Mouse (Mus musculus): ENCODE data around the gene Enpp7.

The Enpp7 gene

DNA sequence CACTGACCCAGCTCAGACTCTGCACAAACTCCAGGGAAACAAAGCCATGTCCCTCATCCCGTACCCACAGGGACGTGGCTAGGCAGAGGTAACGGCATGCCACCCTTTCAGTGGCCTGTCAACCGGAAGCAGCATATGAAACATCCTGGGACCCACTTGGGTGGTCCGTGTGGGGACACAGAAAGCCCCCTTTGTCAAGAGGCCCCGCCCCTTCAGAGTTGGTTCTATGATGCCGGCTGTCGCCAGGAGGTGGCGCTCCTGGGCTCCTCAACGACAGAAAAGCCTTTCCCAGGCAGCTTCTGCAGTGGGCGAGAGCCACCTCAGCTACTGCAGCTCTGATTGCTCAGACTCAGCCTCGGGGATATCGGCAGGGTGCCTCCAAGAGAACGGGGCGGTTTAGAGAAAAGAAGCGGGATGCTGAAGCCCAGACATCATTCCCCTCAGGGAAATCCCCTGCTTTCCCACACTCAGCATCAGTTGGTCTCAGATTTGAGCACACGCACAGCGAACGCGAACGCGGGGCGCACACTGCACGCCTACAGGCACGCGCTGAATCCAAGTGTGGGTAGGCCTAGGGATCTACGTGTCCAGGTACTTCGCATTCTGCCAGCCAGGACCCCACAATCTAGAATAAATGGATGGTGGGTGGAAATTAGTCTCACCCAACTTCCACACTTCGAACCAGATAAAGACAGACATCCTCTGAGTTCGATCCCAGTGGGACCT lies 10.7 kb downstream of the Enpp7 start:
- DNase-seq (ENCODE audit: low read depth): peak; percentile 89

GRCm38 (mm10) chr11:118999361-118999804 lies 11.4 kb downstream of the Enpp7 start:
- peak; percentile 33 for DNase-seq (ENCODE audit: low read depth)

DNA sequence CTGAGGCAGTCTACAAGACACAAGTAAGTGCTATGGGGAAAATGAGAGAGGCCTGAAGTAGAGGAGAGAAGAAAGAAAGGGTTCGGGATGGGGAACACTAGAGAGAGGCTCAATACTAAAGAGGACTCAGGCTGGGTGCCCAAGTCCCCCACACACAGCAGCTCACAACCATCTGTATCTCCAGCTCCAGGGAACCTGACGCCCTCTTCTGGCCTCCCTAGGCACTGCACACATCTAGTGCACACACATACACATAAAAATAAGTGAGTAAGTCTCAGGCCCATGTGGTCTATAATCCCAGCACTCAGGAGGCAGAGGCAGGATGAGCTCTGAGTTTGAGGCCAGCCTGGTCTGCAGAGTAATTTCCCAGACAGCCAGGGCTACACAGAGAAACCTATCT lies 12.9 kb downstream of the Enpp7 start:
- no peak for DNase-seq (ENCODE audit: low read depth)

- DNase-seq (ENCODE audit: low read depth): no peak
Measured at GRCm38 (mm10) chr11:119001493-119002128, 13.6 kb downstream of the Enpp7 start.

GRCm38 (mm10) chr11:119005547-119006275 lies 17.7 kb downstream of the Enpp7 start:
- peak; percentile 59 for DNase-seq (ENCODE audit: low read depth)

DNA sequence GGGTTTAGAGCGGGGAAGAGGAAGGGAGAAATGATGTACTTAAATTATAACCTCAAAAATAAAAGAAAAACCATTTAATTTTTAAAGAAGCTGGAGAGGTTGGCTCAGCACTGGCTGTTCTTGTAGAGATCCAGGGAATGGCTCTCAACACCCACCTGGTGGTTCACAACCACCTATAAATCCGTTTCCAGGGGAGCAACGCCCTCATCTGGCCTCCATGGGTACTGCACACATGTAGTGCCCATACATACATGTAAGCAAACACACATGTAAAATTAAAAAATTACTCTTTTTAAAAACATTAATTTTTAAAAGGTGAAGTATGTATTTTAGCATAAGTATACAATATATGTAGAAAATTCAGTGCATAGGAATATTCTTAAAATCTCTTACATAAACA lies 18.5 kb downstream of the Enpp7 start:
- no peak for DNase-seq (ENCODE audit: low read depth)

GRCm38 (mm10) chr11:119007461-119008456 lies 19.8 kb downstream of the Enpp7 start:
- no peak for DNase-seq (ENCODE audit: low read depth)

- DNase-seq (ENCODE audit: low read depth): no peak
Measured at GRCm38 (mm10) chr11:119014455-119014854, 26.5 kb downstream of the Enpp7 start.

- DNase-seq (ENCODE audit: low read depth): no peak
Measured at GRCm38 (mm10) chr11:119017506-119017905, 29.5 kb downstream of the Enpp7 start.

DNA sequence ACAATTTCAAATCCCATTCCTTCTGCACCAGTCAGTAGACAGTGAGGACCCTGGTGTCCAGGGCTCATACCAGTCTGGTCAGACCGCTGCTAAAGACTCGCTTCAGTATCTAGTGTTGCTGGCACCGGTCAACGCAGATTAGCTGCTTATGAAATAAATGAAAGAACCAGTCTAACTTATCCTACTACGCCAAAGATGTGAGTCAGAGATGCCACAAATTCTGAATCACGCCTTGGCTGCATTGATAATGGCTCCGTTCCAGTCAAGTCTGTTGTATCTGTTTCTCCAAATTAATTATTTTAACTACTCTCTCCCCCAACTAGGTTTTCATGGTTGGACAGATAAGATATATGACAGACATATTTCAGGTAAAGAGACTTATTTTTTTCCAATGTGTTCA lies 33.2 kb downstream of the Enpp7 start:
- DNase-seq (ENCODE audit: low read depth): no peak

DNA sequence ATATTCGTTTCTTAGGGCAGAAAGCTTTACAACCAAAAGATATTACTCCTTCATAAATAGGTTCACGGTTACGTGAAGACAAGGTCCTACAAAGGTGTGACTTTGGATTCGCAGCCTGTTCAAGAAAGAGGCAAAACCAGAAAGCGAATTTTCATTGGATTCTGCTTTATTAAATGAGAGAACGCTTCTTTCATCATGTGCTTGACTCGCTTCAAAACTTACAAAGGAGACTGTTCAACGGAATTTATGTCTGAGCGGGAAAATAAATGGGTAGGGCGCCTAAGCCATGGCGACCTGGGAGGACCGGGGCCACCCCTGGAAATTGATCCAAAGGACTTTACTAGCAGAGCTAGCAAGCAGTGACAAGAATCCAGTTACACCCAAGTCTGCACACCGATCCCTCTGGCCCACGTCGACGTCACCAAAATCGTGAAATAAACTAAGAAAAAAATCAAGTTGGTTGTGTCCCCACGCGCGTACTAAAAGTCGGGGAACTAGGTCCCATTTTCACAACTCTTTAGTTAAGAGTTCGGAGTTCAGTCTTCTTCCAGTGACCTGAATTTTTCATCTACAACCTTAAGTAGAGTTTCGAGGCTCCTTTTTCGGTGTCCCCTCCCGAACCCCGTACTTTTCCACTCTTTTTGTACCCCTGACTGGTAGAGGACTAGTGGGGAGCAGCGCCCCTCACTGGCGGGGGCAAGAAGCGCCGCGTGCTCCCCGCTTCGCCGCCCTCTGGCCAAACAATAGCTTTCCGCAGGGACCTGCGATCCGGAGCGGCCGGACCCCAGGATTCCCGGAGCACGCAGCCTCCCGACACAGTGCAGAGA lies 34.3 kb downstream of the Enpp7 start:
- no peak for DNase-seq (ENCODE audit: low read depth)

GRCm38 (mm10) chr11:119022895-119023615 lies 35.1 kb downstream of the Enpp7 start, which contains the start of gene Cbx2:
TSS of gene Cbx2 (plus strand) at chr11:119022962.
- peak; percentile 91 for DNase-seq (ENCODE audit: low read depth)

DNA sequence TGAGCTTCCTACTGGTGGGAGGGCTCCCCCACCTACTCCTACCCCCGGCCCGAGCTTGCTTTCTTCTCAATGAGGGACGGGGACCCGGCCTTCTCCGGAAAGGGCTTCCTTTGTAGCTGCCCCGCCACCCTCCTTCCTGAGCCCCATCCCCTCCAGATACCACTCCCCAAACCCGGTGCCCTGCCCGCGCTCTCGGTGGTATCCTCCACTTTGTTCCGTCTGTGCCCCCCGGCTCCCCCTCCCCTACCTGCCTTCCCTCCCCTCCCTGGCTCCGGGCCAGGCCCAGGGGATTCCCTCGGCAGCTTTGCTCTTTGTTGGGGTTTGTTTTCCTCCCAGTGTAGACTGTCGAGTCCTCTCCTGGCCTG lies 35.6 kb downstream of the Enpp7 start:
- peak; percentile 73 for DNase-seq (ENCODE audit: low read depth)

GRCm38 (mm10) chr11:119024260-119024659 lies 36.3 kb downstream of the Enpp7 start:
- DNase-seq (ENCODE audit: low read depth): no peak

GRCm38 (mm10) chr11:119026203-119026602 lies 38.2 kb downstream of the Enpp7 start:
- DNase-seq (ENCODE audit: low read depth): no peak

GRCm38 (mm10) chr11:119033874-119034558 lies 46.0 kb downstream of the Enpp7 start:
- DNase-seq (ENCODE audit: low read depth): peak; percentile 91

DNA sequence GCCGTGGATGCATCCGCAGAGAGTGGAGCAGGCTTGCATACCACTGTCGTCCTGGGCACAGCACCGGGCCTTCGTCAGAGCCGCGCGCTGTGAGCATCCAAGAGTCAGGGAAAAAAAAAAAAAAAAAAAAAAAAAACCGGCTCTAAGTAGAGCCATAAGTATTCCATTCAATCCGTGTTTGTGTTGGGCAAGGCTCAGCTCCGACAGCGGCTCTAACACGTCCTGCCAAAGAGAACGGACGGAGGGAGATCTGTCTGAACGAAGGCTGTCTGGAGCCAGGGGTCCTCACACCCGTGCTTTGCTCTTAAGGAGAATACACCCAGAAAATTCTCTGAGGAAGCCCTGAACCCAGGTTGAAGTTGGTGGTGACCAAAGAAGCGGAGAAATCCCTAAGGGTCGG lies 46.6 kb downstream of the Enpp7 start:
- no peak for DNase-seq (ENCODE audit: low read depth)

DNA sequence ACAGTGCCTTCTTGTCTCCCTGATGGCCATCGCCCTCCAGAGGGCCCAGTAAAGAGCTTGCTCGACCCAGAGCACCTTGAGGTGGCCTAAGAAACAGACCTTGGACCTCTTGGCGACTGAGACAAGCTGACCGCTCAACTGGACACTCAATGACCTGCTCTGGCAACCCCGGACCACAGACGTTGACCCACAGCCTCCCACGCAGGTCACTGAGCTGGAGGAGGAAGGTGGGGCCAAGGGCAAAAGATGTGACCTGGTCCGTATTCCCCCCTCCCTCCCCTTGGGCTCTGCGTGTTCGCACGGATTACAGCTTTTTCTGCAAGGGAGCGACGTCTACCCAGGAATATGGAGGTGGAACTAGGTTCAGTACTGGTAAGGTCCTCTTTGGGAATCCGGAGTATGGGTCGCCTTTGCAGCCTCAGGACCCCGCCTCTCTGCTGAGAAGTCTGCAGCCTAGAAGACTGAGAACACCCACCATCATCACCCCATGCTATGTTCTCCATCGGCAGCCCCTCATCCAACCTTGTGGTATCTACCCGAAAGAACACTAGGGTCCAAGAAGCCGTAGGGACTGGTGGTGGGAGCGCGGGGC lies 47.2 kb downstream of the Enpp7 start:
- peak; percentile 39 for DNase-seq (ENCODE audit: low read depth)

DNA sequence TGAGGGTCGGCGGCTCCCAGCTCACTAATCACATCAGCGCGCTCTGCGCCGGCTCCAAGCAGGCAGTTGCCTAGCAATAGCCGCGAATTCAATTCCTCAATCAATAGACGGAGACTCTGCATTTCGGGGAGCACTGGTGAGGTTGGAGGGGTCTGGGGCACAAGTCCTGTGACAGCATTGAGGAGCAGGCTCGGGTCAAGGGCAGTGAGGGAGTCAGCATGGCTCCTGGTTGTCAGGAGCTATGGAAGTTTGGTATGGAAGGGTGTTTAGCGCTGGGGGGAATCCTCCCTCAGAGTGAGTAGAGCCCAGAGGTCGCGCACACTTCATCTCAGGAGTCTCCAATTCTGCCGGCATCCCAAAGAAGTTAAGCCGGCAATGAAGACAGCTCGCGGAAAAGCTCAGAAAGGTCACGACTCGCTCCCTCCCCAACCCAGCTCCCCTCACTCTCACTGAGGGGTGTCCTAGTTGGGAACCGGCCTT lies 47.7 kb downstream of the Enpp7 start:
- DNase-seq (ENCODE audit: low read depth): no peak
